Mouse (Mus musculus): ENCODE data around the gene Atrnl1. TPM values are rescaled to one million over a fixed set of nuclear protein-coding genes. Genes with fewer than 3 reads are reported as not detected.
"Not testable (repeated sequence)": the region's sequence is repeated elsewhere in the genome, so short reads cannot be mapped to it uniquely, and the experiment has no call there.

Gene Atrnl1
- polyA plus RNA-seq, 1 experiment from 2014 or later: 8.9 TPM

DNA sequence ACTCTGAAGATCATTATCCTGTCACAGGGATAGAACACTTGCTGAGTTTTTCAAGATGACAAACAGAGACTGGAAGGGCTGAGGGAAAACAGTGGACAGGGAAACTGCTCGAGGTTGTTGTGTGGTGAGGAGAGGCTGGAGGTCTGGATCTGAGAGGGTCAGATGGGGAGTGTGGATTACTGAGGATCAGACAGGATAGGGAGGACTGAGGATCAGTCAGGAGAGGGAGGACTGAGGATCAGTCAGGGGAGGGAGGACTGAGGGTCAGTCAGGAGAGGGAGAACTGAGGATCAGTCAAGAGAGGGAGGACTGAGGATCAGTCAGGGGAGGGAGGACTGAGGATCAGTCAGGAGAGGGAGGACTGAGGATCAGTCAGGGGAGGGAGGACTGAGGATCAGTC, 269.0 kb downstream of the Atrnl1 start:
- not testable (repeated sequence) for H3K4me1 ChIP-seq (ENCODE audit: insufficient read depth, low read length); H3K4me2 ChIP-seq (replicated peaks; ENCODE audit: low read depth, low read length); H3K9ac ChIP-seq (replicated peaks; ENCODE audit: low read length); ATAC-seq (ENCODE audit: low FRiP score, low TSS enrichment); H3K27me3 ChIP-seq (ENCODE audit: insufficient read depth, low read length); H3K36me3 ChIP-seq (ENCODE audit: insufficient read depth, low read length); H3K9me3 ChIP-seq (ENCODE audit: low read length); H3K4me3 ChIP-seq (ENCODE audit: low read length); H3K27ac ChIP-seq (ENCODE audit: low read length)
- 34% methylated on average over 1 of the region's 1 CpGs for WGBS

DNA sequence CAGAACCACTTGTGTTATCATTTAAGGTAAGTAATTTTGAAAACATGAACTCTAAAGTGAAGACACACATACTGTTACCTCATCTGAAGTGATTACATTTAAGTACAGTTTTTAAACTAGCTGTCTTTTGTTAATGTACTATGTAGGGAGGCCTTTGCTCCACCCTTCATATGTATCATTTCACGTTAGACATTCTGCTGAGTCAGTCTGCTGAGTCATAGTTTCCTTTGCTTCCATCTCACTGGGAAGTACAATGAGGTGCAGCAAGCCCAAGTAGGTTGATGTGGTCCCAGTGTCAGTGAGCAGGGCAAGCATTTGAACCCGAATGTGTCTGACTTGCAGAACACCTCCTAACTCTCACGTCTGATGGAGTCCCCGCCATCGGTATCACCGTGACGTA, 271.1 kb downstream of the Atrnl1 start:
- H3K4me2 ChIP-seq (replicated peaks; ENCODE audit: low read depth, low read length): no peak overlapping the region
- H3K36me3 ChIP-seq (ENCODE audit: insufficient read depth, low read length): no peaks in the 10 kb centered on the region
- H3K27me3 ChIP-seq (ENCODE audit: insufficient read depth, low read length): no peaks in the 10 kb centered on the region
- H3K9me3 ChIP-seq (ENCODE audit: low read length): no peaks in the 10 kb centered on the region
- H3K4me3 ChIP-seq (ENCODE audit: low read length): no peak overlapping the region
- whole genome bisulfite sequencing: 91% methylated on average over 7 of the region's 7 CpGs
- ATAC-seq (ENCODE audit: low FRiP score, low TSS enrichment): no peak
- H3K27ac ChIP-seq (ENCODE audit: low read length): no peak overlapping the region
- peaks cover 5% of the 10 kb centered on the region for H3K4me1 ChIP-seq (ENCODE audit: insufficient read depth, low read length)
- no peak overlapping the region for H3K9ac ChIP-seq (replicated peaks; ENCODE audit: low read length)

DNA sequence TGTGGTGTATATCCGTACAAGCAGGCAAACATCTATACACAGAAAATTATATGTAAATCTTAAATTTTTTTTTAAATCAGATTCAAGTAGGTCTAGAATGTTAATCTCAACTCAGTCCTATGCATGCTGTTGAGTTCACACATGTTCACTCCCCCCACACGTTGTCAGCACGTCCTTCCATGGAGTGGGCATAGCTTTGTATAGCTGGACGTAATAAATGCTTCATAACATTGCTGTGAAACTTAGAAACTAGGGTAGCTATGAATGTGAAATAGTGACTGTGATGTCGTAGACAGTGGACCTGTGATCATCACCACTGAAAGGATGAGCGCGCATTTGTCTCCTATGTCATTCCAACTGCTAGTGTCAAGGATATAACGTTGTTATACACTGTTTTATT, 278.0 kb downstream of the Atrnl1 start:
- H3K9me3 ChIP-seq (ENCODE audit: low read length): no peaks in the 10 kb centered on the region
- no peaks in the 10 kb centered on the region for H3K27me3 ChIP-seq (ENCODE audit: insufficient read depth, low read length)
- H3K4me3 ChIP-seq (ENCODE audit: low read length): no peak overlapping the region
- no peak for ATAC-seq (ENCODE audit: low FRiP score, low TSS enrichment)
- no peak overlapping the region for H3K9ac ChIP-seq (replicated peaks; ENCODE audit: low read length)
- H3K27ac ChIP-seq (ENCODE audit: low read length): no peak overlapping the region
- WGBS: 91% methylated on average over 8 of the region's 8 CpGs
- H3K4me2 ChIP-seq (replicated peaks; ENCODE audit: low read depth, low read length): no peak overlapping the region
- peaks cover 22% of the 10 kb centered on the region for H3K4me1 ChIP-seq (ENCODE audit: insufficient read depth, low read length)
- H3K36me3 ChIP-seq (ENCODE audit: insufficient read depth, low read length): no peaks in the 10 kb centered on the region

DNA sequence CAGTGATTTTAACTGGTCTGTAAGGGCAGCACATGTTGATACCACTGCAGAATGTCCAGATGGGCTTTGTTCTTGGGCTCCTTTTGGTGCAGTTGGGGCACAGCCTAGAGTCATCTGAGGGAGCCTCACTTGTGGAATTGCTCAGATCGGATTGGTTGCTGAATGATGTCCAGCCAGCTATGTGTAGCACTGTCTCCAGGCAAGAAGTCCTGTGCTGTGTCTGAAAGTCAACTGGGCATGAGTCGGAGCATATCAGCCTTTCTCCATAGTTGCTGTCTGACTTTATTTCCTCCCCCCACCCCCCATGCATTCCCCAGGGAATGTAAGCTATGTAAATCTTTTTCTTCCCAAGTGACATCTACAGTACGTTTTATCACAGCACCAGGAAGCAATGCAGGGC, 278.9 kb downstream of the Atrnl1 start:
- no peak overlapping the region for H3K9ac ChIP-seq (replicated peaks; ENCODE audit: low read length)
- H3K9me3 ChIP-seq (ENCODE audit: low read length): no peaks in the 10 kb centered on the region
- 37% methylated on average over 3 of the region's 3 CpGs for WGBS
- H3K4me1 ChIP-seq (ENCODE audit: insufficient read depth, low read length): peaks cover 22% of the 10 kb centered on the region
- no peak overlapping the region for H3K27ac ChIP-seq (ENCODE audit: low read length)
- no peak overlapping the region for H3K4me3 ChIP-seq (ENCODE audit: low read length)
- H3K36me3 ChIP-seq (ENCODE audit: insufficient read depth, low read length): no peaks in the 10 kb centered on the region
- no peaks in the 10 kb centered on the region for H3K27me3 ChIP-seq (ENCODE audit: insufficient read depth, low read length)
- peak; percentile 83; the same call in 1 of the 2 replicates for ATAC-seq (ENCODE audit: low FRiP score, low TSS enrichment)
- 0 out of 2 replicates have a peak overlapping the region, but pooled peaks have one; percentile 10 for H3K4me2 ChIP-seq (replicated peaks; ENCODE audit: low read depth, low read length)

DNA sequence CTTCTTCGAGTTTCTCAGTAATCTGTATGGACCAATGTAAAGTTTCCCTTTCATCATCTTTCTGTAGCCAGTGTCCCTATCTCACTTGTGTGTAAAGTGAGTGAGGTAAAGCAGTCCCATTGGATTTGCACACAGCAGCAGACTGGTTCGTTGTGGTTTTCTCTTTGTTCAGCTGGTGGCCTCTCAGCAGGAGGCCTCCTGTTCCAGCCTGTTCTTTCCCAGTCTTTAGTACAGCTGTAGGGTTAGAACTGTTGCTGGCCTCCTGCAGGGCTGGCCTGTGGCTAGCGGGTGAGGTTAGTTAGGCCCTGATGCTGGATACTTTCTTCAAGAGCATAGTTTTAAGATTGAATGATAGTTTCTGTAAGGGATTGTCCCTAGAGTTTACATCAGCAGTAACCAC, 280.1 kb downstream of the Atrnl1 start:
- WGBS: 60% methylated on average over 3 of the region's 3 CpGs
- Histone ChIP-seq H3K4me1 (ENCODE audit: insufficient read depth, low read length) (peaks cover 22% of the 10 kb centered on the region), H3K27ac (ENCODE audit: low read length) (no peak overlapping the region), H3K4me3 (ENCODE audit: low read length) (no peak overlapping the region), H3K27me3 (ENCODE audit: insufficient read depth, low read length) (no peaks in the 10 kb centered on the region), H3K9ac (replicated peaks; ENCODE audit: low read length) (no peak overlapping the region), H3K9me3 (ENCODE audit: low read length) (no peaks in the 10 kb centered on the region), H3K4me2 (replicated peaks; ENCODE audit: low read depth, low read length) (no peak overlapping the region), H3K36me3 (ENCODE audit: insufficient read depth, low read length) (no peaks in the 10 kb centered on the region)
- ATAC-seq (ENCODE audit: low FRiP score, low TSS enrichment): no peak

DNA sequence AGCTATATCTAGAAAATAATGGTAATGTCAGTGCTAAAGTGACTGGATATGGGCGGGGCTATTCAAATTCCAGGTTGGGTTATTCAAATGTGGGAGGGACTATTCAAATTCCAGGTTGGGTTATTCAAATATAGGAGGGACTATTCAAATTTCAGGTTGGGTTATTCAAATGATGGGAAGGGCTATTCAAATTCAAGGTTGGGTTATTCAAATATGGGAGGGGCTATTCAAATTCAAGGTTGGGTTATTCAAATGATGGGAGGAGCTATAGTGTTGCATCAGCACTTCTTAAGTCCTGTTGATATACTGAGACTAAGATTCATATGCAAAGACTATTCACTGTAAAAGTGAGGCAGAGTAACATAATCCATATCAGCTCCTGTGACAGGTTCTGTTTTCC, 283.4 kb downstream of the Atrnl1 start:
- Histone ChIP-seq H3K27me3 (ENCODE audit: insufficient read depth, low read length) (no peaks in the 10 kb centered on the region), H3K9me3 (ENCODE audit: low read length) (no peaks in the 10 kb centered on the region), H3K4me1 (ENCODE audit: insufficient read depth, low read length) (peaks cover 12% of the 10 kb centered on the region), H3K27ac (ENCODE audit: low read length) (no peak overlapping the region), H3K9ac (replicated peaks; ENCODE audit: low read length) (no peak overlapping the region), H3K4me2 (replicated peaks; ENCODE audit: low read depth, low read length) (no peak overlapping the region), H3K36me3 (ENCODE audit: insufficient read depth, low read length) (no peaks in the 10 kb centered on the region), H3K4me3 (ENCODE audit: low read length) (no peak overlapping the region)
- no peak for ATAC-seq (ENCODE audit: low FRiP score, low TSS enrichment)
- 46% methylated on average over 1 of the region's 1 CpGs for WGBS

DNA sequence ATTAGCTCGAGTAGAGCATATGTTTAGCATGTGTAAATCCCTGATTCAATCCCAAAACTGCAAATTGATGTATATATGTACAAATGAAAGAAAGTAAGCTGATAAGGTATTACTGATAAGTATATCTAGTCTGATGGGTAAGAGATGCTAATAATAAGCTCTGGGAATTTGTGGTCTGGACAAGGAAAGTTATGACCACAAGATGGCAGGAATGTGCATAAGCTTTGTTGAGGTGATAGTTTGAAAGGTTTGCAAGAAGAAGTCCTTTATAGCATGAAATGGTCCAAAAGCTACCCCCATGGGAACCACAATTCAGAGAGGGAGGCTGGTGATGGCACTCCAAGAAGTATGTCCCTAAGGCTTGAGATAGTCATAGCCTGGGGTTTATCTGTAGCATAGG, 289.2 kb downstream of the Atrnl1 start:
- 79% methylated on average over 1 of the region's 1 CpGs for WGBS
- Histone ChIP-seq H3K9ac (replicated peaks; ENCODE audit: low read length) (no peak overlapping the region), H3K9me3 (ENCODE audit: low read length) (no peaks in the 10 kb centered on the region), H3K4me1 (ENCODE audit: insufficient read depth, low read length) (no peaks in the 10 kb centered on the region), H3K4me3 (ENCODE audit: low read length) (no peak overlapping the region), H3K4me2 (replicated peaks; ENCODE audit: low read depth, low read length) (no peak overlapping the region), H3K36me3 (ENCODE audit: insufficient read depth, low read length) (no peaks in the 10 kb centered on the region), H3K27ac (ENCODE audit: low read length) (no peak overlapping the region), H3K27me3 (ENCODE audit: insufficient read depth, low read length) (no peaks in the 10 kb centered on the region)
- no peak for ATAC-seq (ENCODE audit: low FRiP score, low TSS enrichment)

DNA sequence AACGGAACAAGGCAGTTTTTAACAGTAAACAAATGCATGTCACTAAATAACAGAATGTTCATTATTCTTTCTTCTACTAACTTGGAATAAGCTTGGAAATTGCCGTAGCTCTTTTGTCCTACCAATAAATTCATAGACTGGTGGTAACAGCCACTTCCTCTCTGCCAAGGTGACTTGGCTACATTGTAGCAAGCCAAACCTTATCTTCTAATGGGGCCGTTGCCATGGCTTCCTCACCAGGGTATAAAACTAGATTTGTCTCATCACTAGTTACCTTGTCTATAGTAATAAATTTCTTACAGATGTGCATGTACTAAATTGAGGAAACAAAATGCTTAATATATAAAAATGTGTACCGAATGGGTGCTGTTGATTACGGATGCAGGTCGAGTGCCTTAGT, 298.6 kb downstream of the Atrnl1 start:
- H3K36me3 ChIP-seq (ENCODE audit: insufficient read depth, low read length): no peaks in the 10 kb centered on the region
- no peak for ATAC-seq (ENCODE audit: low FRiP score, low TSS enrichment)
- WGBS: 89% methylated on average over 6 of the region's 6 CpGs

DNA sequence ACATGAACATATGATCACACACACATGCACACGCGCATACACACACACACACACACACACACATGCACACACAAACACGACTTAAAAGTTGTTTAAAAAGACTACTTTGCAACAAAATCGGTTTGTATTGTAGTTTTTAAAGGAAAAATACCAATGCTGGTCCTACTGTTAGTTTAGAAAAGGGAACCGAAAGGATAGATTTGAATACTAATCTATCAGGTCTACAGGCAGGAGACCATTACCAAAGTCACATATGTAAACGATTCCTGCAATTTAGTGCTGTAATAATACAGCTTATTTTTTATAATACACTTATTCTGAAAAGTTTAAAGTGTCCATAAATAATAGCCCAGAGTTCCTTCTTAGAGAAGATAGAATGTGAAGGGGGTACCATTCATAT, 299.8 kb downstream of the Atrnl1 start:
- Histone ChIP-seq H3K9ac (replicated peaks; ENCODE audit: low read length) (no peak overlapping the region), H3K4me2 (replicated peaks; ENCODE audit: low read depth, low read length) (no peak overlapping the region), H3K36me3 (ENCODE audit: insufficient read depth, low read length) (no peaks in the 10 kb centered on the region), H3K4me1 (ENCODE audit: insufficient read depth, low read length) (no peaks in the 10 kb centered on the region), H3K4me3 (ENCODE audit: low read length) (no peak overlapping the region), H3K27me3 (ENCODE audit: insufficient read depth, low read length) (no peaks in the 10 kb centered on the region), H3K9me3 (ENCODE audit: low read length) (no peaks in the 10 kb centered on the region), H3K27ac (ENCODE audit: low read length) (no peak overlapping the region)
- WGBS: 87% methylated on average over 6 of the region's 6 CpGs
- ATAC-seq (ENCODE audit: low FRiP score, low TSS enrichment): no peak

More for the DNA sequence above, 298.6 kb downstream of the Atrnl1 start:
- no peak overlapping the region for H3K27ac ChIP-seq (ENCODE audit: low read length)
- no peaks in the 10 kb centered on the region for H3K9me3 ChIP-seq (ENCODE audit: low read length)
- H3K4me1 ChIP-seq (ENCODE audit: insufficient read depth, low read length): no peaks in the 10 kb centered on the region
- no peak overlapping the region for H3K9ac ChIP-seq (replicated peaks; ENCODE audit: low read length)
- no peaks in the 10 kb centered on the region for H3K27me3 ChIP-seq (ENCODE audit: insufficient read depth, low read length)
- H3K4me2 ChIP-seq (replicated peaks; ENCODE audit: low read depth, low read length): no peak overlapping the region
- H3K4me3 ChIP-seq (ENCODE audit: low read length): no peak overlapping the region

DNA sequence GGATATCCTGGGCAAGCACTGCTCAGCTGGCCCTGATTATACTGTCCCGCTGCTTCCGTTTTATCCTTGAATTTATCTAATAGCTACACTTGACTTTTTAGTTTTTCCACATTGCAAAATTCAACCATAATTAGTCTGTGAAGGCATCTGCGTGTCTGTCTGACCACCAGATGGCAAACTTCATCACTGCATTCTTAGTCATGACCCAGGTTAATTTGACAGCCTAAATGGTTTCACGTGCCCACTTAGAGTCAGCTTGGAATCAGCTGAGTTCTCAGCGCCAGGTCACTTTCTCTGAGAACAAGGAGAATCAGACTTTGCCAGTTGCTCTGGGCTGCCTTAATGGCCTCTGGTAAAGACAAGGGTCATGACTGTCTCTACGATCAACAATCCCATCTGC, 305.5 kb downstream of the Atrnl1 start:
- peaks cover 2% of the 10 kb centered on the region; the same call in 1 of the 2 replicates for H3K36me3 ChIP-seq (ENCODE audit: insufficient read depth, low read length)
- H3K9me3 ChIP-seq (ENCODE audit: low read length): peaks cover 6% of the 10 kb centered on the region
- H3K9ac ChIP-seq (replicated peaks; ENCODE audit: low read length): no peak overlapping the region
- no peak for ATAC-seq (ENCODE audit: low FRiP score, low TSS enrichment)
- H3K27me3 ChIP-seq (ENCODE audit: insufficient read depth, low read length): no peaks in the 10 kb centered on the region
- no peak overlapping the region for H3K4me3 ChIP-seq (ENCODE audit: low read length)
- 75% methylated on average over 6 of the region's 6 CpGs for WGBS
- no peak overlapping the region for H3K4me2 ChIP-seq (replicated peaks; ENCODE audit: low read depth, low read length)
- H3K4me1 ChIP-seq (ENCODE audit: insufficient read depth, low read length): no peaks in the 10 kb centered on the region
- H3K27ac ChIP-seq (ENCODE audit: low read length): no peak overlapping the region

DNA sequence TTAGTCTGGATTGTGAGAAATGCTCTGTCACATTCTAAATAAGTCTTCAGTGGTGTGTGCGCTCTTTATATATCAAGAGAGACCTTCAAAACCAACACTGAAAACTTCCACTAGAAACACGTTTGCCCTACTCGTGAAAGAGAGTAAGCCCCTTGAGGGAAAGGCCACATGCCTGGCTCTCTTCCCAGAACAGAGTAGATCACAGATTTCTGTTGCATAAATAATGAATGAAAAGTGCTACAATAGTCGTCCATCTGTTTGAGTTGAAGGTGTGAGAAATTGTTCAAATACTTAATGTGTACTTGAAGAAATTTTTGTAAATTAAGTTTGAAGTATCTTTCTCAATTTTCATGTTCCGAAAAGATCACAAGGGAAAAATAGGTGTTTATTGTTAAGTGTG, 312.2 kb downstream of the Atrnl1 start:
- peaks cover 2% of the 10 kb centered on the region; the same call in 1 of the 2 replicates for H3K36me3 ChIP-seq (ENCODE audit: insufficient read depth, low read length)
- H3K4me1 ChIP-seq (ENCODE audit: insufficient read depth, low read length): no peaks in the 10 kb centered on the region
- H3K4me2 ChIP-seq (replicated peaks; ENCODE audit: low read depth, low read length): no peak overlapping the region
- no peaks in the 10 kb centered on the region for H3K27me3 ChIP-seq (ENCODE audit: insufficient read depth, low read length)
- no peak overlapping the region for H3K9ac ChIP-seq (replicated peaks; ENCODE audit: low read length)
- peaks cover 6% of the 10 kb centered on the region for H3K9me3 ChIP-seq (ENCODE audit: low read length)
- ATAC-seq (ENCODE audit: low FRiP score, low TSS enrichment): no peak
- WGBS: 71% methylated on average over 5 of the region's 5 CpGs
- no peak overlapping the region for H3K27ac ChIP-seq (ENCODE audit: low read length)
- no peak overlapping the region for H3K4me3 ChIP-seq (ENCODE audit: low read length)

Data from kidney, embryonic 16.5 days (tissue).